Mouse (Mus musculus) liver, adult 2 months (tissue): ENCODE measurements around the gene Olfr520. TPM values are rescaled to one million over a fixed set of nuclear protein-coding genes. Genes with fewer than 3 reads are reported as not detected.
"Not testable (repeated sequence)": the region's sequence is repeated elsewhere in the genome, so short reads cannot be mapped to it uniquely, and the experiment has no call there.

ENCODE experiments used
- DNase-seq: peaks from one replicate; pipeline ENCODE4 v3.0.0-alpha.2; 2011; ENCODE audit warnings: low read depth, low spot score; ENCODE audit errors: extremely low read depth
- H3K27ac ChIP-seq: fragments of 200-500 bp; replicated peaks from 2 replicates; pipeline ENCODE4 v1.5.1; 2012; ENCODE audit warnings: low read depth, mild to moderate bottlenecking, control low read depth, inconsistent platforms, low read length; ENCODE audit not compliant: insufficient read depth
- H3K27me3 ChIP-seq: fragments of 200-500 bp; 2 replicates; pipeline ENCODE4 v1.6.1; 2012; ENCODE audit warnings: mild to moderate bottlenecking, moderate library complexity, low read length, inconsistent platforms; ENCODE audit not compliant: control insufficient read depth, insufficient read depth
- H3K36me3 ChIP-seq: fragments of 200-500 bp; 2 replicates; pipeline ENCODE4 v1.6.1; 2012; ENCODE audit warnings: low read length, inconsistent platforms; ENCODE audit not compliant: control insufficient read depth, insufficient read depth
- H3K4me1 ChIP-seq: fragments of 200-500 bp; 2 replicates; pipeline ENCODE4 v1.6.1; 2011; ENCODE audit warnings: low read length; ENCODE audit not compliant: control insufficient read depth, insufficient read depth
- H3K4me3 ChIP-seq: fragments of 200-500 bp; 2 replicates; pipeline ENCODE4 v1.5.1; 2011; ENCODE audit warnings: low read depth, mild to moderate bottlenecking, control low read depth, low read length, moderate library complexity; ENCODE audit not compliant: insufficient read depth
- H3K79me2 ChIP-seq: fragments of 200-500 bp; 2 replicates; pipeline ENCODE4 v1.6.1; 2012; ENCODE audit warnings: inconsistent platforms, mild to moderate bottlenecking, low read length, moderate library complexity; ENCODE audit not compliant: control insufficient read depth, insufficient read depth
- H3K9ac ChIP-seq: fragments of 200-500 bp; 2 replicates; pipeline ENCODE4 v1.6.1; 2012; ENCODE audit warnings: low read depth, mild to moderate bottlenecking, control low read depth, inconsistent platforms, low read length
- CTCF ChIP-seq: fragments of 200-500 bp; IDR thresholded peaks from 2 replicates; pipeline ENCODE4 v1.5.1; 2011; ENCODE audit warnings: low read depth, low read length, control low read depth
- POLR2A ChIP-seq: fragments of 200-500 bp; IDR thresholded peaks from 2 replicates; pipeline ENCODE4 v1.6.1; 2011; ENCODE audit warnings: low read length, control low read depth; ENCODE audit not compliant: insufficient read depth; ENCODE audit errors: extremely low read depth
- WGBS: fragments of 180-500 bp; shearing (Covaris S2); methylation state at CpG from one replicate; pipeline ENCODE4 v1.1.7; 2018; 5-methylcytosine and 5-hydroxymethylcytosine counted together
- polyA plus RNA-seq: library from polyadenylated mRNA; depleted of rRNA; stranded (reverse); fragments of >200 nt; gene quantifications from 2 replicates; pipeline ENCODE4 v1.2.3, GENCODE M21; 2012
- total RNA-seq: library from RNA; depleted of rRNA; stranded (reverse); fragments of >200 nt; gene quantifications from 2 replicates; pipeline ENCODE4 v1.2.3, GENCODE M21; 2014

Olfr520 gene
- total and polyA plus RNA-seq, 2 experiments, result not detected

DNA sequence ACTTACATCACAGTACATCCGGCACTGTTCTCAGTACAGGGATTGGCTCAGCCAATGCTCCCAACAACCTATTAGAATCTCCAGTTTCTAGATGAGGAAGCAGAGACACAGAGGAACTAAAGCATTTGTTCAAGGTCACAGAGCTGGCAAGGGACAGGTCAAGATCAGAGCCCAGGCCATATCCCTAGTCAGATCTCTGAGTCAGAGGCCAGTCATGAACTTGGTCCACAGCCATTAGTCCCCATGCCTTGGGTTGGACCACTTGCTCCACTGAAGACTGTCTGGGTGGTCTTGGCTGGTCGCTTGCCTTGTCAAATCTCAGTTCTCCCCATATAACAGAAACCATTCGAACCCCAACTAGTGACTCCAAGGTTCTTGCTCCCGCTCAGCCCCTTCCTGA is 17.6 kb upstream of the Olfr520 start:
- TF ChIP-seq POLR2A (no peak), CTCF (no peak)

GRCm38 (mm10) chr7:99716536-99716935 is 13.5 kb upstream of the Olfr520 start:
- no peak overlapping the region for H3K4me3 ChIP-seq
- H3K79me2 ChIP-seq, result no peaks in the 10 kb centered on the region
- H3K9ac ChIP-seq, result no peak overlapping the region

More for the DNA sequence above, 17.6 kb upstream of the Olfr520 start:
- peaks cover 2% of the 10 kb centered on the region; the same call in 1 of the 2 replicates for H3K4me1 ChIP-seq
- no peak overlapping the region for H3K27ac ChIP-seq
- no peaks in the 10 kb centered on the region for H3K36me3 ChIP-seq
- H3K9ac ChIP-seq, result no peak overlapping the region
- 91% methylated on average over 4 of the region's 4 CpGs for WGBS
- no peak overlapping the region for H3K4me3 ChIP-seq
- H3K79me2 ChIP-seq, result no peaks in the 10 kb centered on the region
- H3K27me3 ChIP-seq, result no peaks in the 10 kb centered on the region
- DNase-seq, result no peak

DNA sequence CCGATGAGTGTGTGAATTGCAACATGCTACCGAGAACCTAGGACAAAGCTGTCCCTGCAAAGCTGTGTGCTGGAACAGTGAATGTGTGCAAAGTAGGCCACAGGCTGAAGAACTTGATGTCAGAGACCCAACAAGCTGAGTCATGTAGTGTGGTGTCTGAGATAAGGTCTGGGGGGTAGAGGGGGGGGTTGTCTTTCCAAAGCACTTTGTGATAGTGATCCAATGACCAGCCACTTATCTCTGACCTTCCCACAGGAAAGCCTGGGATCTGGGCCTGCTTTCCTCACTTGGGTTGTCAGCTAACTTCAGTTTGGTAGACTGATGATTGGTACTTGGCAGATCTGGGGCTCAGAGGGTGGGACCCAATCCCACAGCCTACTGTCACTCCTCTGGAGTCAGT is 4.5 kb downstream of the Olfr520 start:
- no peak for DNase-seq
- 81% methylated on average over 2 of the region's 2 CpGs for WGBS
- H3K4me3 ChIP-seq, result no peak overlapping the region

More at GRCm38 (mm10) chr7:99716536-99716935, 13.5 kb upstream of the Olfr520 start:
- Histone ChIP-seq H3K36me3 (no peaks in the 10 kb centered on the region), H3K27me3 (no peaks in the 10 kb centered on the region), H3K27ac (no peak overlapping the region), H3K4me1 (no peaks in the 10 kb centered on the region)
- DNase-seq, result no peak
- WGBS, result 83% methylated on average over 2 of the region's 2 CpGs
- no peak for TF ChIP-seq POLR2A
- TF ChIP-seq CTCF, result no peak

GRCm38 (mm10) chr7:99735491-99735890 is 5.4 kb downstream of the Olfr520 start:
- 87% methylated on average over 9 of the region's 9 CpGs for WGBS

More for the DNA sequence above, 4.5 kb downstream of the Olfr520 start:
- no peaks in the 10 kb centered on the region for H3K36me3 ChIP-seq
- H3K4me1 ChIP-seq, result no peaks in the 10 kb centered on the region
- no peaks in the 10 kb centered on the region for H3K79me2 ChIP-seq
- H3K9ac ChIP-seq, result no peak overlapping the region
- no peak for TF ChIP-seq POLR2A
- no peak for TF ChIP-seq CTCF
- H3K27me3 ChIP-seq, result no peaks in the 10 kb centered on the region
- no peak overlapping the region for H3K27ac ChIP-seq

GRCm38 (mm10) chr7:99739276-99739675 is 9.2 kb downstream of the Olfr520 start:
- no peaks in the 10 kb centered on the region for H3K36me3 ChIP-seq
- H3K79me2 ChIP-seq, result no peaks in the 10 kb centered on the region
- no peak for DNase-seq
- 73% methylated on average over 9 of the region's 9 CpGs for WGBS
- no peak for TF ChIP-seq POLR2A
- no peaks in the 10 kb centered on the region for H3K4me1 ChIP-seq
- H3K9ac ChIP-seq, result no peak overlapping the region
- H3K27ac ChIP-seq, result no peak overlapping the region
- H3K4me3 ChIP-seq, result no peak overlapping the region
- H3K27me3 ChIP-seq, result no peaks in the 10 kb centered on the region

More at GRCm38 (mm10) chr7:99735491-99735890, 5.4 kb downstream of the Olfr520 start:
- not testable (repeated sequence) for H3K36me3 ChIP-seq, H3K9ac ChIP-seq, H3K27ac ChIP-seq, DNase-seq, H3K27me3 ChIP-seq, H3K4me3 ChIP-seq, H3K4me1 ChIP-seq, H3K79me2 ChIP-seq

DNA sequence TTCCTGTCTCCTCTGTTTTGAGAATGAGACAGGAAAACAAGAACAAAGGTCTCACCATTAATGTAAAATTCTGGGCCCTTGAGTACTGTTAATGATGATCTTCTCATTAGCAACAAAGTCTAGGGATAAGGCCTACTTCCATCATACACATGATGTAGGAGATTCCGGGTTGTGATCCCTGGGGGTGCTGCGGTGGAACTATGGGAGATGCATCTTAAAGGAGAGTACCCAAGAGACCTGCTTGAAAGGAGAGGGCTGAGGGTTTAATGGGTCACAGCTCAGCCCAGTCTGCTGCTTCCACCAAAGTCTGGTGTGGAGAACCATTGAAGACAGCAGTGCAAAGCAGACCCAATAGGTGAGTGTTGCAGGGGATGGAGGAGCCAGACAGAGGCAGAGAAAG is 33.1 kb downstream of the Olfr520 start, which contains the start of gene Olfr521:
TSS of gene Olfr521 (plus strand) at position 301 of the 400 bp plus-strand sequence.
- DNase-seq, result no peak
- Histone ChIP-seq H3K36me3 (no peaks in the 10 kb centered on the region), H3K4me3 (no peak within 1 kb of the TSS), H3K4me1 (no peaks in the 10 kb centered on the region), H3K27me3 (0 out of 2 replicates have a peak, but pooled peaks cover 3% of the 10 kb centered on the region), H3K79me2 (no peaks in the 10 kb centered on the region), H3K27ac (no peak within 1 kb of the TSS), H3K9ac (no peak within 1 kb of the TSS)
- TF ChIP-seq POLR2A, result no peak
- no peak for TF ChIP-seq CTCF
- 96% methylated on average over 2 of the region's 2 CpGs for WGBS

DNA sequence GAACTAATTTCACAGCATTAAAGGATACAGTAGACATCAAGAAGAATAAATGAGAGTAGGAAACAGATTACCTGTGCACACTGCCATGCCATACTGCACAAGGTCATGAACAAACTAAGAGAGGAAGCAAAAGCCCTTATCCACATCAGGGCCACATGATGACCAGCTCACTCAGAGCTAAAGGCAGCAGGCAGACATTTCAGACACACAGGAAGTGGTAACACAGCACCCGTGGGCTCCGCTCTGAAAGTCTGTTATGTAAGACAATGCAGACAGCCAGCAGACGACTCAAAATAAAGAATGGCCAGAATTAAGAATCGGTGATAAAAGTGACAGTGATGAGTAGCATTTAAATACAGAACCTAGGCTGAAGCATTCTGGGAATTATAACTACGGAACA is 51.3 kb downstream of the Olfr520 start:
- TF ChIP-seq POLR2A (no peak), CTCF (no peak)
- H3K4me3 ChIP-seq, result no peak overlapping the region
- no peaks in the 10 kb centered on the region for H3K4me1 ChIP-seq
- H3K79me2 ChIP-seq, result no peaks in the 10 kb centered on the region
- no peak for DNase-seq
- H3K36me3 ChIP-seq, result no peaks in the 10 kb centered on the region
- H3K27me3 ChIP-seq, result no peaks in the 10 kb centered on the region
- H3K9ac ChIP-seq, result no peak overlapping the region
- no peak overlapping the region for H3K27ac ChIP-seq
- 63% methylated on average over 5 of the region's 5 CpGs for WGBS
